Mouse (Mus musculus) cerebellum, postnatal 4 days (tissue): ENCODE measurements around the gene Hydin.
"Not testable (repeated sequence)": the region's sequence is repeated elsewhere in the genome, so short reads cannot be mapped to it uniquely, and the experiment has no call there.

Source experiments
- DNase-seq, 2 experiments: peaks; one replicate each; pipeline ENCODE4 v3.0.0; 2022; ENCODE audit warnings: low spot score in 2 of 2, mixed read lengths in 1 of 2

Gene Hydin

DNA sequence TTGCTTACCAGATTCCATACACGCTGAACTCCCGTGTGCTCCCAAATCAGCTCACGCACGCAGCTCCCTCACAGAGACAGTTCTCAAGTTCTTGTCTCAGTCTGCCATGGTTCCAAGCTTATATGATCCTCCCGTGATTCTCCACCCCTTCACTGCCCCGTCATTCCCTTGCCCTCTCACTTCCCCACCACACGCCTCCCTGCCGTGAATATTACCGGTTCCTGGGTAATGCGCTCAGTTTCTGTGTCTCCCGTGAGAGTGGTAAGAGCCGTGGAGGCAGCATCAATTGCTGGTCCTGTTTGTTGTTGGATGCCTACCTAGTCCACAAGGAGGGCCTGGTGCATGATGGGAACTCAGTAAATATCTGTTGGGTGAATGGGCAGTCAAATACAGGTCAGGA, 255.1 kb downstream of the Hydin start:
- DNase-seq = no peak

DNA sequence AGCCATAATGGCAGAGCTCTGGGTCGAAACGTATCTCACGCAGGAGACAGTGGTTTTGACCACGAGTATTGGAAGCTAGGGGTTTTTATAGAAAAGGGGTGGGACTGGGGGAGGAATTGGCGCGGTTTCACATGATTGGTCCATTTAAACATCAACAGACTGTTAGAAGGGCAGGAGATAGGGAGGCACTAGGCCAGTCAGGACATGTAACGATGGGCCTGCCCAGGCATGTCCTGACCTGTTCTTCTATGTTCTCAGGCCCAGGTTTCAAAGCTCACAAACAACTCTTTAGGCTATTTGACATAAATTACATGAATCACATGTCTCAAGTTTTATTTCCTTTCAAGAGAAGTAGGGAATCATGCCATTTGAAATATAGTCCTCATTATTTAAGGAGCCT, 255.7 kb downstream of the Hydin start:
- DNase-seq = not testable (repeated sequence)

DNA sequence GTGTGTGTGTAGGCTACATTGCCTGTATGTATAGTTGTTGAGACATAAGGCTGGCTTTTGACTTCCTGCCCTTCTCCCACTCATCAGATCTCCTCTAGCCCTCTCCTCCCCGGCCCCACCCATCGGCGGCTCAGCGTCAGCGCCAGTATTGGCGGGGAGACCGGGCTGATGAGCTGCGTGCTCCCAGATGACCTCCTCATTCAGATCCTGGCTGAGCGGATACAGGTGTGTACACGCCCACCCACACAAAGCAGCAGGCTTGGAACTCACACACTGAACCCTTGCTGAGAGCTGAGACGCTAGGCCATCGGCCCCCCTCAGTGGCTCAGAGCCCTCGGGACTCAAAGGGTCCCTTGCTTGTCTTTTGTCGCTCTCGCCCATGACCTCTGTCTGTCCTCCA, 256.2 kb downstream of the Hydin start:
- no peak for DNase-seq

DNA sequence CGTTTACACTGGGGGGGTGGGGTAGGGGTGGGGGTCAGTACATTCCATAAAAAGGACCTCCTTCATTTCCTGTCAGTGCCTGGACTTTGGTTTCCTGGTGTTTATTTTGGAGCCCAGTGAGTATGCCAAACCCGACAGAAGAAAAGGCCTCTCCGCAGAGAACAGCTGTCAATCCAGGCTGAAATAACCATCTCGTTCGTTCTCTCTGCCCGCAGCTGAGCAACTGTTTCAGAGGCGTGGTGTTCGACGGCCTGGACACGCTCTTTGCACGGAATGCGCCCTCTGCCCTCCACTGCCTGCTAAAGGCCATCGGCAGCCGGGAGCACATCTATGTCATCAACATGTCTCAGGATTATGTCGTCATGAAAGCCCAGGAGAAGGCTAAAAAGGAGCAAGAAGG, 258.5 kb downstream of the Hydin start:
- no peak for DNase-seq

DNA sequence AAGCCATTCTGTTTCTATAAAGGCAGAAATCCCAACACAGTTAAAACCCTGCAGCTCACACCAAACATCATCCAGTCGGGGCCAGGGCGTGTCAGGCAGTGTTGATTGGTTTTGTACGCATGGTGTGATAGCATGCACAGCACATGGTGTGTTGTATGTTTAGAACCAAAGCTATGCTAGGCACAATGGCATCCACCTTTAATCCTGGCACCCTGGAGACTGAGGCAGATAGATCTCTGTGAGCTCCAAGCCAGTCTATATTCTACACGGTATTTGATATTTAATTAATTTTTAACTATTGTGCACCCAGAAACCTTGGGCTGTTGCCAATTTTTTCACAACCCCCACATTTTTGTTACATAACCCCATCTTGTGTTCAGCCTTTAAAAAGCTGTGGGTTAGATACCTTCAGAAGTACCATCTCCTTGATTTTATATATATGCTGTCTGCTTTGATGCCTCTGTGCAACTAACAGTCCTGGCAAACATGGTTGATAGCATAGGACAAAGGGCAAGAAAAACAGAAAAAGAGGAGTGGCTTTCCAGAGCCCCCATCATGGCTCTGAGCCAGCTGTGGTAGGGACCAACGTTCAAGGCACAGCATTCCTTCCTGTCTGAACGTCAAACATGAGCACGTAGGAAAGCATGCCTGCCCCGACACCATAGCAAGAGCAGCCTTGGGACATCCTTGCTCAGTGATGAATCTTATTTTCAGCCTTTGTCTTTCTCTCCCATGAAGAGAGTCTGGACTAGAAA, 263.4 kb downstream of the Hydin start:
- no peak for DNase-seq

DNA sequence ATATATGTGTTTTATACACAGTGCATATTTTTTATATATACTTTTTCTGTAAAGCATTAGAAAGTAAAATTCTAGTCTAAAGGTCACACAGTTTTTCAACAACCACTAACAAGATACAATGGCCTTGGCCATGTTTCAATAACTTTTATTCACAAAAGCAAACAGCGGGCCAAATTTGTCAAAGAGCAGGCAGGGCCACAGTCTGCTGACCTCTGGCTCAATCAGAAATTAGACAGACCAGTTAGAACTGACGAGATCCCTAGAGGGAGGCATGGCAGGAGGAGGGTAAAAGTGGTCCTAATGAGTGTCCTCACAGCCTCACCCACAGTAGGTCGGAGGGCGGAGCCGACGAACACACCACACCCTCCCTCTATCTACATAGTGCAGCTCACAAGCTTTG, 267.0 kb downstream of the Hydin start:
- DNase-seq = no peak

DNA sequence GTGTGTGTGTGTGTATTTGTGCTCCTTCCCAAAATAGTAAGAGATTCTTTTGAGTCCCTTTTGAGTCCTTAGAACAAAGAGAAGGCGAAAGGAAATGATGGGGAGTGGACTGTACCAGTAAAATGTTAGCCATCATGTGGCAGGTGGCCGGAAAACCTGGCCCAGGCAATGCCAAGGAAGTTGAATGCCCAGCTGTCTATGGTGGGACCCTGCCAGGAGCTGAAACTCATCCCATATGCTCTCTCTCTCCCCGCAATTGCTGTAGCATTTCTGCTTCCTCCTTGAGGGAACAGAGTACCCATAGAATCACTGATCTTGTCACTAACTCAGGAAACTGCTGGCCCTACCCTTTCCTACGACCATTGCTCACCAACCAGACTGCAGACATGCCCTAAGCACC, 271.1 kb downstream of the Hydin start:
- peak in 1 of 2 experiments; percentile 69 for DNase-seq

DNA sequence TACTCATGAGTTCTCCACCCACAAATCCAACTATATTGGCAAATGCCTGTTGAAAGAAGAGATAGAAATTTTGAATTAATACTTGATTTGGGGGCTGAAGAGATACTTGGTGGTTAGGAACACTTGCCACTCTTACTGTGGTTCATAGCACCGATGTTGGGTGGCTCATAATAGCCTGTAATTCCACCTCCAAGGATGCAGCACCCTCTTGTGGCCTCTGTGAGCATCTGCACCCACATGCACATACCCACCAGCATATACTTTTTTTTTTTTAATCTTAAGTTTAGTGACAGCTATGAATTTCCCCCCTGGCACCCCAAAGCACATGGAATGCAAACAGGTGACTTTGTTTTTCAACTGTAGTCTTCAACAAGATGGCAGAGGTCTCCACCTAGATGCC, 283.6 kb downstream of the Hydin start:
- DNase-seq = no peak

GRCm38 (mm10) chr8:110552111-110552510, 285.3 kb downstream of the Hydin start:
- not testable (repeated sequence) for DNase-seq

DNA sequence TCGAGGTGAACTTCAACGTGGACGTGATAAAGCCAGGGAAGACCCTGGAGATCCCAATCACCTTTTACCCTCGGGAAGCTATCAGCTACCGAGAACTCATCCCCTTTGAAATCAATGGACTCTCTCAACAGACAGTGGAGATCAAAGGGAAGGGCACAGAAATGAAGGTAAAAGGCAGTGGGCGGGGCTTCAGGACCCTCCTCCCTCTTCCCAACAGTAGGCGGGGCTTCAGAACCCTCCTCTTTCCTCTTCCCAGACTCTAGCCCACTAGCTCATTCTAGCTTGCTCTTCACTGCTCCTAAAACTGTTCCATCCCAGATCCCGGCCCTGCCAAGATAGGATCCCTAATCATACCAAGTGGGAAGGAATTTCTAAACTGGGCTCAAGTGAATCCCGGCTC, 325.9 kb downstream of the Hydin start:
- no peak for DNase-seq

GRCm38 (mm10) chr8:110594164-110594563, 327.4 kb downstream of the Hydin start:
- no peak for DNase-seq

- peak in 1 of 2 experiments; percentile 56 for DNase-seq
These were observed 337.8 kb downstream of the Hydin start for GRCm38 (mm10) chr8:110604556-110604955.

DNA sequence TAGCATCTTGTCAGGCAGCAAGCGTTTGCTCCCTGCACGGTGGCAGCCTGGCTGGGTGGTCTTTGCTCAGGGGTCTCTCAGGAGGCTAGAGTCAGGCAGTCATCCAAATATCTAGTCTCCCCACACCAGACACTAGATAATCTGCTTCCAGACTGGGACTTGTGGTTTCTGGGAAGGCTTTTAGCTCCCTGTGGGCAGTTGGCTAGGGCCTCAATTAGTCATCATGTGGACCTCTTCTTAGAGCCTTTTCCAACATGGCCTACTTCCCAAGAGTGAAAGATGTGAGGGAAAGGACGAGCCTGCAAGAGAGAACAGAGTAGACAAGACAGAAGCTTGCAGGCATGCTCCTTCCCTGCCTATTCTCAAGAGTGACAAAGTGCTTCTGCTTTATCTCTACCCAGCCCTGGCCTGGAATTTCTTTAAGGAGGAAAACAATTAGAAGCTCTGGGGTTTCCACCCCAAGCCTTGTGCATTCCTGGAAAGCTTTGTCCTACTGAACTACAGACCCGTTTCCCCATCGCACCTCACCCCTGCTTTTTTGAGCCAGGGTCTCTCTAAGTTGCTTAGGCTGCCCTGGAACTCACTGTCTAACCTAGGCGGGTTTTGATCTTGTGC, 338.7 kb downstream of the Hydin start:
- no peak for DNase-seq

GRCm38 (mm10) chr8:110615730-110616129, 349.0 kb downstream of the Hydin start:
- DNase-seq = no peak

- no peak for DNase-seq
These were observed 351.1 kb downstream of the Hydin start for GRCm38 (mm10) chr8:110617801-110618358.

DNA sequence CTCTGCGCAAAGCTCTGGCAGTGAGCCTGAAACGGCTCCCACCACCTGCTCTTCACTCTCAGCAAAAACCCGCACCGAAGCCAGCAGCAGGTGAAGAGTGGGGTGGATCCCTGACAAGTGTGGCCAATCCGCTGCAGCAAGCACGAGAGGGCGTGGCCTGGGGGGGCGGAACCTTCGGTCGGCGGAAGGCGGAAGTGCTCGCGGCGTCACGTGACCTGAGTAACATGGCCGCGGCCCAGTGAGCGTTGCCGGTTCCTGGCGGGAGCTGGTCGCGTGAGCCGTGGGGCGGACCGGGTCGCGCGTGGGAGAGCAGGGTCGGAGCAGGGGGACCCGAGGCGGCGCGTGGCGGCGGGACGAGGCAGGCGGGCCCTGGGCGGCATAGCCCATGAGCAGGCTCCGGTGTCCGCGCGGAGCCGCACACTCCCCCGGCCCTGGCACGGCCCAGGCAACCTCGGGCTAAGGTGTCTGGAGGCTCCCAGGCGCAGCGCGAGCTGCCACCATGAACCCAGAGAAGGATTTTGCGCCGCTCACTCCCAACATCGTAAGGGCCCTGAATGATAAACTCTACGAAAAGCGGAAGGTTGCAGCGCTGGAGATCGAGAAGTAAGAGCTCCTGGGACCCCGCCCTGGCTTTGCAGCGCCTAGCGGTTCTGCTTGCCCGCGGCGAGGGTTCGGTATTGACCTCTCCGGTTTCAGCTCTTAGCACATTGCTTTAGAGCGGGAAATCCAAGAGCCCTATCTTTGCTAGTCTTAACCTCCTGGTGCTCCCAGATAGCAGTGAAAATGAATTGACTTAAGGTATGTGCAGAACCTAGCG, 351.8 kb downstream of the Hydin start, which contains the start of gene Vac14:
TSS of gene Vac14 (plus strand) at position 195 of the 817 bp plus-strand sequence.
- DNase-seq = peak; percentile 95 to 98

DNA sequence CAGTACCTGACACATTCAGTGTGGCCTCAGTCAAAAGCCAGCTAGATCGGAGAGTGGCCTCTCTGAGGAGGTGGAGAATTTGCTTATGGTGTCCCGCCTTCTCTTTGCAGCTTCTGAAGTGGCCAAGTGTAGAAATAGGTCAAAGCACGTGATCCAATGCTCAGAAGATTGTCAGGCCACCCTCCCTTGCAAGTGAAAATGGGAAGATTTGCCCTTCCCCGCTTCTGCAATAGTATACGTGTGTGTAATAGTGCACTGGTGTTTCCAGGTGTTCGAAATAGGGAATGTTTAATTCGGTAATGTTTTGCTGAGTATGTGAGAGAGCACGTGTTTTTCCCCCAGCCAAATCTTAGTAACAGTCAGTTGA, 352.4 kb downstream of the Hydin start:
- no peak for DNase-seq

- DNase-seq = no peak
These were observed 353.1 kb downstream of the Hydin start for GRCm38 (mm10) chr8:110619919-110620318.

GRCm38 (mm10) chr8:110626431-110626830, 359.7 kb downstream of the Hydin start:
- DNase-seq = no peak

DNA sequence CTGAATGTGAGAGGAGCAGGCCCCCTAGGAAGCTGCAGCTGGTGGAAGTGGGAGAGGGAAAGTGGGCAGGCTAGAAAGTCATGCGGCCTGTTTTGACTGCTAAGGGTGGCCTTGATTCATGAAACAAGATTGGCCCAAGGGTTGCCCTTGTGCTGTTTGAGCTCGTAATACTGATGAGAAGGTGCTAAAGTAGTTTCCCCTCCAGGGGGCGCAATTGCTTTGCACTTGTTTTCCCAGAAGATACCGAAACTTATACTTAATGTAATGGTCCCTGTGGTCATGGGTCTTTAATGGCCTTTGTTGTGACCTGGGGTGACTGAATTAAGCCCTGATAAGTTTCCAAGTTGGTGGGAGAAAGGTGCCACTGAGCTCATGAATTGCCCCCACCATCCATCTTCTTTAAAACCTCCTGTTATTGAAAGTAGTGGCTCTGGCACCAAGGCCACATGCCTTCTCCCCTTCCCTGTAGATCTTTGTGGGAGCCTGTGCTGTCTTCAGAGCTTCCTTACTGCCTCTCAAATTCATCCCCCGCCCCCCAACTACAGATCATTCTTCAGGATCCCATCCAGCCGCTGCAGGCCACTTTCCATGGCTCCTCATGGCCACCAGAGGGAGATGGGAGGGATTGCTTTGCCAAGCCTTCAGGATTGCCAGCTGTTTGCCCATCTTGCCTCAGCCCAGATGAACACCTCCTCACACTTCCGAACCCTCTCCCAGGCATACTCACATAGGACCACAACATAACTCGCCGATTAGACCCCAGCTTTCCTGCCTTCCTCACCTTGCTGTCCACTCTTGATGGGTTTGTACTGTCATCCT, 362.7 kb downstream of the Hydin start:
- peak in 1 of 2 experiments; percentile 59 for DNase-seq

DNA sequence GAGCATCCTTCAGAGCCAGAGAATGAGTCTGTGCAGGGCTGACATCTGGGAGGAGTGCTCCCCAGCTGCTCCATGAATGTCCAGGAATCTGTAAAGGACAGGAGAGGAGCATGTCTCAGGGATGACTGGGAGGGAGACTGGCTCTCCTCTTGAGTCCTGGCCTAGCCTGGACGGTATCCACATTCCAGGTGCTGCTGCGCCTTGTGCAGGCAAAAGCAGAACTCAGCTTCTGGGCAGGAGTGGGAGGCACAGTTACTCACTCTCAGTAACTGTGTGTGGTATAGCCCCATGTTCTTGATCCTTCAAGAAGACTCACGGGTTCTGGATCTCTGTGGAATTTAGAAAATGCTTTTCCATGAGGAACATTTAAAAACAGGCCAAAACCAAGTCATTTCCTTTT, 363.3 kb downstream of the Hydin start:
- DNase-seq = no peak
